24 mouse cellular contexts compared by ENCODE assay signal in the genomic region with DNA sequence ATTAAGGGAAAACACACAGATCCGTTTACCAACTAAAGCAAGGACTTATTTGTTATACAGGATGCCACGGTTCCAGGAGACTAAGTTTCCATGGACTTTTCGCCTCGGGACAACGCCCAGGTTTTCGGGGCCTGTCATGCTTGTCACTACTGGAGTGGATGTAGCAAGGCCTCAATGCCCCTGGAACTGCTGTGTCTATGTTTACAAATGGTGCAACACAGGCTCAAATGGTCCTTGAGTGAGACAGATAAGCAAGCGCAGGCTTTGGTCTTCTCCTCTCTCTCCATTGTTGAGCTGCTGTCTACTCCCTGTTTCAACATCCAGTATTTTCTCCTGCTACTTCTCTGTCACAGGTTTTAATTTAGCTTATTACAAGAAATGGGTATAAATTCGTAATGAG.
A peak's percentile ranks its signal among the peaks of the same experiment; 100 is the strongest.
DNase-seq lines count a peak whose midpoint lies in the region; ATAC-seq and TF ChIP-seq lines count a peak whose summit lies in the region.
"Had no signal": no experiment of that assay in that cellular context is flagged by ENCODE, and none has a peak within 500 bp of the region (broad histone marks: within the 10 kb centered on the region; RNA-seq: fewer than 3 reads in every experiment).

No protein-coding gene starts in this region.

- WGBS in liver, embryonic 16.5 days (ENCODE audit: insufficient replicate concordance), result 55% methylated on average over 8 of the region's 8 CpGs
- WGBS in liver, postnatal 0 days (ENCODE audit: insufficient replicate concordance), result 65% methylated on average over 8 of the region's 8 CpGs
- 95% methylated on average over 8 of the region's 8 CpGs for WGBS in midbrain, embryonic 11.5 days
- WGBS in midbrain, embryonic 16.5 days, result 96% methylated on average over 8 of the region's 8 CpGs
- 89% methylated on average over 8 of the region's 8 CpGs for WGBS in intestine, embryonic 15.5 days

- H3K4me3 ChIP-seq in liver, embryonic 16.5 days (ENCODE audit: low read depth, low read length), result no peak overlapping the region
- no peak overlapping the region for H3K4me3 ChIP-seq in liver, postnatal 0 days (ENCODE audit: low read depth, low read length)
- H3K4me3 ChIP-seq in midbrain, embryonic 11.5 days (ENCODE audit: low read depth, low read length), result no peak overlapping the region
- H3K4me3 ChIP-seq in midbrain, embryonic 16.5 days (ENCODE audit: low read depth, low read length), result no peak overlapping the region
- no peak overlapping the region for H3K4me3 ChIP-seq in intestine, embryonic 15.5 days (replicated peaks)

- H3K27ac ChIP-seq in liver, embryonic 16.5 days (ENCODE audit: low read length), result no peak overlapping the region
- no peak overlapping the region for H3K27ac ChIP-seq in liver, postnatal 0 days (ENCODE audit: low read depth)
- H3K27ac ChIP-seq in midbrain, embryonic 11.5 days (ENCODE audit: low read depth, low read length), result no peak overlapping the region
- H3K27ac ChIP-seq in midbrain, embryonic 16.5 days (ENCODE audit: low read length), result no peak overlapping the region
- H3K27ac ChIP-seq in intestine, embryonic 15.5 days, result no peak overlapping the region

- DNase-seq in adrenal gland, postnatal 14 days, result peak; percentile 5
- DNase-seq in adrenal gland, adult (ENCODE audit: inconsistent age in 2 of 2, low spot score in 1 of 2), result no peak
- no peak for DNase-seq in liver, postnatal 0 days
- DNase-seq in midbrain, embryonic 11.5 days (ENCODE audit: low spot score, missing footprints), result peak; percentile 61
- DNase-seq in ZHBTc4 (ENCODE audit: low read depth, low spot score), result peak; percentile 26
- DNase-seq: adrenal gland, adult 2 months; adrenal gland, adult 8-10 months; adrenal gland, postnatal 10 days; adrenal gland, postnatal 25 days; adrenal gland, postnatal 36 days; B cell, adult 2 months; cerebellum, adult 11 months; cerebellum, adult 11-12 months; cerebellum, adult 18-20 months; cerebellum, adult 2 months; cerebellum, adult 8-10 months had no signal

- H3K9ac ChIP-seq in liver, embryonic 16.5 days (ENCODE audit: low read depth, low read length), result no peak overlapping the region
- no peak overlapping the region for H3K9ac ChIP-seq in liver, postnatal 0 days (replicated peaks)
- no peak overlapping the region for H3K9ac ChIP-seq in midbrain, embryonic 11.5 days (ENCODE audit: low read length)
- H3K9ac ChIP-seq in midbrain, embryonic 16.5 days (ENCODE audit: low read depth, low read length), result no peak overlapping the region
- H3K9ac ChIP-seq in intestine, embryonic 15.5 days, result no peak overlapping the region

- no peaks in the 10 kb centered on the region for H3K27me3 ChIP-seq in liver, embryonic 16.5 days (ENCODE audit: control insufficient read depth, insufficient read depth, low read depth, low read length)
- H3K27me3 ChIP-seq in liver, postnatal 0 days (ENCODE audit: insufficient read depth, low read length), result no peaks in the 10 kb centered on the region
- H3K27me3 ChIP-seq in midbrain, embryonic 11.5 days (ENCODE audit: control insufficient read depth, insufficient read depth, low read length), result no peaks in the 10 kb centered on the region
- no peaks in the 10 kb centered on the region for H3K27me3 ChIP-seq in midbrain, embryonic 16.5 days (ENCODE audit: control insufficient read depth, insufficient read depth, low read depth, low read length)
- H3K27me3 ChIP-seq in intestine, embryonic 15.5 days (replicated peaks), result no peaks in the 10 kb centered on the region
- H3K27me3 ChIP-seq: CH12.LX, Patski had no signal

- no peak for TF ChIP-seq EP300 in liver, postnatal 0 days (IDR thresholded peaks at IDR 0.05; ENCODE audit: low read depth)

- H3K36me3 ChIP-seq in liver, embryonic 16.5 days (ENCODE audit: control insufficient read depth, insufficient read depth), result no peaks in the 10 kb centered on the region
- no peaks in the 10 kb centered on the region for H3K36me3 ChIP-seq in liver, postnatal 0 days (replicated peaks; ENCODE audit: insufficient read depth, low read length)
- no peaks in the 10 kb centered on the region for H3K36me3 ChIP-seq in midbrain, embryonic 11.5 days (ENCODE audit: control insufficient read depth, insufficient read depth, low read length)
- H3K36me3 ChIP-seq in midbrain, embryonic 16.5 days (ENCODE audit: control insufficient read depth, insufficient read depth, low read length), result no peaks in the 10 kb centered on the region
- H3K36me3 ChIP-seq in intestine, embryonic 15.5 days, result no peaks in the 10 kb centered on the region
- H3K36me3 ChIP-seq: G1E had no signal

- H3K4me2 ChIP-seq in liver, embryonic 16.5 days (ENCODE audit: low read depth, low read length), result no peak overlapping the region
- no peak overlapping the region for H3K4me2 ChIP-seq in liver, postnatal 0 days (ENCODE audit: low read depth, low read length)
- H3K4me2 ChIP-seq in midbrain, embryonic 11.5 days, result no peak overlapping the region
- no peak overlapping the region for H3K4me2 ChIP-seq in midbrain, embryonic 16.5 days (ENCODE audit: low read length)
- no peak overlapping the region for H3K4me2 ChIP-seq in intestine, embryonic 15.5 days (replicated peaks)

- ATAC-seq in liver, embryonic 16.5 days (ENCODE audit: low read depth), result peak; percentile 59; the same call in 1 of the 2 replicates
- ATAC-seq in liver, postnatal 0 days, result no peak
- no peak for ATAC-seq in midbrain, embryonic 11.5 days (ENCODE audit: low FRiP score)
- no peak for ATAC-seq in midbrain, embryonic 16.5 days
- ATAC-seq in intestine, embryonic 15.5 days, result no peak
- ATAC-seq: activated CD4-positive, CD25-positive, alpha-beta regulatory T cell, adult 4 months; CD4-positive, CD25-positive, alpha-beta regulatory T cell, adult 4 months; Patski had no signal

- H3K4me1 ChIP-seq in liver, embryonic 16.5 days (ENCODE audit: control insufficient read depth, low read depth, low read length), result no peaks in the 10 kb centered on the region
- no peaks in the 10 kb centered on the region for H3K4me1 ChIP-seq in liver, postnatal 0 days (ENCODE audit: insufficient read depth)
- H3K4me1 ChIP-seq in midbrain, embryonic 11.5 days (ENCODE audit: control insufficient read depth, insufficient read depth, low read length), result no peaks in the 10 kb centered on the region
- no peaks in the 10 kb centered on the region for H3K4me1 ChIP-seq in midbrain, embryonic 16.5 days (ENCODE audit: control insufficient read depth, insufficient read depth, low read length)
- H3K4me1 ChIP-seq in intestine, embryonic 15.5 days (replicated peaks), result no peaks in the 10 kb centered on the region

- H3K9me3 ChIP-seq in liver, embryonic 16.5 days (replicated peaks; ENCODE audit: control insufficient read depth, low read length), result no peaks in the 10 kb centered on the region
- H3K9me3 ChIP-seq in liver, postnatal 0 days (ENCODE audit: low read length), result no peaks in the 10 kb centered on the region
- no peaks in the 10 kb centered on the region for H3K9me3 ChIP-seq in midbrain, embryonic 11.5 days (ENCODE audit: control insufficient read depth, low read length)
- H3K9me3 ChIP-seq in midbrain, embryonic 16.5 days (replicated peaks; ENCODE audit: control insufficient read depth, low read length, poor library complexity, severe bottlenecking), result no peaks in the 10 kb centered on the region
- H3K9me3 ChIP-seq in intestine, embryonic 15.5 days, result no peaks in the 10 kb centered on the region

- no peak for TF ChIP-seq CTCF in liver, postnatal 0 days (IDR thresholded peaks at IDR 0.05; ENCODE audit: low read depth)

Comparison
In these comparisons a context has a peak if more than half of its experiments do, and no peak if none do; other contexts are left out.
1. DNase-seq: peak in adrenal gland, postnatal 14 days (single experiment), midbrain, embryonic 11.5 days (single experiment) and ZHBTc4 (single experiment); none in adrenal gland, adult (0 of 2) and liver, postnatal 0 days (single experiment).